19 mouse cellular contexts compared by ENCODE assay signal in the genomic region with DNA sequence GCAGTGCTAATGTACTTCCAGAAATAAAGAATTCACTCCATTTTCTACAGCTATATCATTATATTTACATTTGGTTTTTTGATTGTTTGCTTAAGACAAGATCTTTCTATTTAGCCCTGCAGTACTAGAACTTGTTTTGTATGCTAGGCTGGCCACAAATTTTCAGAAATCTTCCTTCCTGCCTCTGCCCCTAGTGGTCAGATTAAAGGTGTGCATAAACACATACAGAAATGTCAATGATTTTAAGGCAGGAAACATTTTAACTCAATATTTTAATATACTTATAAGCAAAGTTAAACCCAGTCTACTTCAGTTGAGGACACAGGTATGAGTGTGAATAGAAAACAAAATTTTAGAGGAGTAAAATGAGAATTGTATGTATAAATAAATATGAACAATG.
DNase-seq lines count a peak whose midpoint lies in the region; TF ChIP-seq lines count a peak whose summit lies in the region.
"Had no signal": no experiment of that assay in that cellular context is flagged by ENCODE, and none has a peak within 500 bp of the region (broad histone marks: within the 10 kb centered on the region; RNA-seq: fewer than 3 reads in every experiment).

No protein-coding gene starts in this region.

- no peak for DNase-seq in layer of hippocampus, adult 2 months (ENCODE audit: low spot score in 2 of 2)
- DNase-seq in layer of hippocampus, postnatal 25 days (ENCODE audit: extremely low spot score in 1 of 2, low spot score in 1 of 2): no peak
- peak; percentile 7 for DNase-seq in 3T3-L1 (ENCODE audit: low read depth, low spot score)
- DNase-seq in retina, embryonic 14.5 days (ENCODE audit: low spot score): peak; percentile 4
- DNase-seq in spleen, adult 18-20 months: no peak
- no peak for DNase-seq in cerebellum, postnatal 25 days
- DNase-seq: adrenal gland, adult 2 months; cerebellum, adult 2 months; cerebellum, postnatal 36 days; gastrocnemius, postnatal 10 days; heart, adult 11 months; kidney, adult 18-20 months; liver, postnatal 0 days; lung, postnatal 36 days; thymus, postnatal 14 days had no signal

- H3K36me3 ChIP-seq in E14TG2a.4 (ENCODE audit: insufficient read depth, low read length): no peaks in the 10 kb centered on the region
- H3K36me3 ChIP-seq: embryonic facial prominence, embryonic 15.5 days; limb, embryonic 12.5 days had no signal

- H3K4me1 ChIP-seq in E14TG2a.4 (replicated peaks; ENCODE audit: low read depth, low read length): no peaks in the 10 kb centered on the region
- H3K4me1 ChIP-seq: embryonic facial prominence, embryonic 15.5 days; limb, embryonic 12.5 days; megakaryocyte, embryonic 14.5 days had no signal

- TF ChIP-seq CTCF in layer of hippocampus, adult 2 months (conservative IDR thresholded peaks at IDR 0.05): peak; percentile 68
- TF ChIP-seq CTCF in E14TG2a.4 (conservative IDR thresholded peaks at IDR 0.05; ENCODE audit: low read length): peak; percentile 52

- no peak overlapping the region for H3K4me3 ChIP-seq in layer of hippocampus, adult 2 months
- no peak overlapping the region for H3K4me3 ChIP-seq in E14TG2a.4 (replicated peaks; ENCODE audit: low read length)
- H3K4me3 ChIP-seq: embryonic facial prominence, embryonic 15.5 days; limb, embryonic 12.5 days; megakaryocyte, embryonic 14.5 days had no signal

- no peaks in the 10 kb centered on the region for H3K9me3 ChIP-seq in E14TG2a.4 (ENCODE audit: low read length)
- H3K9me3 ChIP-seq: embryonic facial prominence, embryonic 15.5 days; limb, embryonic 12.5 days; megakaryocyte, embryonic 14.5 days had no signal

- no peaks in the 10 kb centered on the region for H3K27me3 ChIP-seq in E14TG2a.4 (ENCODE audit: insufficient read depth, low read length)
- H3K27me3 ChIP-seq: embryonic facial prominence, embryonic 15.5 days; limb, embryonic 12.5 days; megakaryocyte, embryonic 14.5 days had no signal

- no peak overlapping the region for H3K27ac ChIP-seq in layer of hippocampus, adult 2 months
- H3K27ac ChIP-seq: embryonic facial prominence, embryonic 15.5 days; limb, embryonic 12.5 days had no signal

Comparison
In these comparisons a context has a peak if more than half of its experiments do, and no peak if none do; other contexts are left out.
1. DNase-seq: peak in 3T3-L1 (single experiment) and retina, embryonic 14.5 days (single experiment); none in layer of hippocampus, adult 2 months (0 of 2), layer of hippocampus, postnatal 25 days (0 of 2), spleen, adult 18-20 months (0 of 2) and cerebellum, postnatal 25 days (0 of 2).